Mouse (Mus musculus) stomach, embryonic 14.5 days (tissue): ENCODE measurements around the gene Ascl4. TPM values are rescaled to one million over a fixed set of nuclear protein-coding genes. Genes with fewer than 3 reads are reported as not detected.

Experiments
- ATAC-seq: fragments of 200-750 bp; cut with Nextera tagmentation; 2 replicates; pipeline ENCODE4 v1.8.0; 2017; ENCODE audit warnings: low read depth, moderate TSS enrichment; ENCODE audit not compliant: insufficient number of reproducible peaks, insufficient read depth, low FRiP score
- H3K27ac ChIP-seq: fragments of 300-500 bp; sonication (generic); 2 replicates; pipeline ENCODE4 v1.5.1; 2014; ENCODE audit warnings: mild to moderate bottlenecking, low read length, moderate library complexity, mixed read lengths
- H3K27me3 ChIP-seq: fragments of 300-500 bp; sonication (generic); 2 replicates; pipeline ENCODE4 v1.6.1; 2014; ENCODE audit warnings: low read length, control low read depth, mixed read lengths; ENCODE audit not compliant: control insufficient read depth, insufficient read depth
- H3K36me3 ChIP-seq: fragments of 300-500 bp; sonication (generic); 2 replicates; pipeline ENCODE4 v1.6.1; 2014; ENCODE audit warnings: mild to moderate bottlenecking, control low read depth, low read length, moderate library complexity, mixed read lengths; ENCODE audit not compliant: control insufficient read depth, insufficient read depth
- H3K4me1 ChIP-seq: fragments of 300-500 bp; sonication (generic); 2 replicates; pipeline ENCODE4 v1.6.1; 2014; ENCODE audit warnings: low read length, control low read depth, mixed read lengths; ENCODE audit not compliant: control insufficient read depth, insufficient read depth
- H3K4me2 ChIP-seq: fragments of 300-500 bp; sonication (generic); replicated peaks from 2 replicates; pipeline ENCODE4 v1.6.1; 2014; ENCODE audit warnings: low read depth, low read length, control low read depth
- H3K4me3 ChIP-seq: fragments of 300-500 bp; sonication (generic); 2 replicates; pipeline ENCODE4 v1.5.1; 2014; ENCODE audit warnings: low read depth, low read length, control low read depth
- H3K9ac ChIP-seq: fragments of 300-500 bp; sonication (generic); replicated peaks from 2 replicates; pipeline ENCODE4 v1.6.1; 2014; ENCODE audit warnings: low read depth, mild to moderate bottlenecking, control low read depth, low read length, moderate library complexity, mixed read lengths
- H3K9me3 ChIP-seq: fragments of 300-500 bp; sonication (generic); 2 replicates; pipeline ENCODE4 v1.6.1; 2016; ENCODE audit warnings: low read depth, low read length, control low read depth; ENCODE audit not compliant: control insufficient read depth
- WGBS: fragments of 180-500 bp; shearing (Covaris S2); extraction: QIAGEN DNeasy Blood & Tissue Kit; methylation state at CpG from one replicate; pipeline ENCODE4 v1.1.7; 2014; 5-methylcytosine and 5-hydroxymethylcytosine counted together
- polyA plus RNA-seq: library from polyadenylated mRNA; unstranded; fragments of >200 nt; fragmentation: Nextera tagmentation; extraction: Ambion mirVana; gene quantifications from 2 replicates; pipeline ENCODE4 v1.2.1, GENCODE M21; 2014

Ascl4 gene
- polyA plus RNA-seq: 0.24 and 0.48 TPM in 2 replicates

- no peak for ATAC-seq
- peak within 1 kb of the TSS; percentile 90 for H3K4me2 ChIP-seq
- no peak within 1 kb of the TSS for H3K27ac ChIP-seq
- WGBS: 1% methylated on average over 23 of the region's 23 CpGs
- H3K9ac ChIP-seq: no peak within 1 kb of the TSS; the same call in 1 of the 2 replicates
- H3K27me3 ChIP-seq: 0 out of 2 replicates have a peak, but pooled peaks cover 5% of the 10 kb centered on the region
- H3K4me1 ChIP-seq: 0 out of 2 replicates have a peak, but pooled peaks cover 3% of the 10 kb centered on the region
- H3K36me3 ChIP-seq: no peaks in the 10 kb centered on the region
- H3K4me3 ChIP-seq: peak within 1 kb of the TSS; percentile 42
- H3K9me3 ChIP-seq: no peaks in the 10 kb centered on the region
Measured at GRCm38 (mm10) chr10:85927676-85928445, at the start of gene Ascl4. TSS of gene Ascl4 (plus strand) at chr10:85927681.

- no peak for ATAC-seq
- Histone ChIP-seq H3K9ac (no peak overlapping the region), H3K27ac (no peak overlapping the region), H3K4me1 (no peaks in the 10 kb centered on the region), H3K4me3 (no peak overlapping the region), H3K4me2 (no peak overlapping the region), H3K9me3 (no peaks in the 10 kb centered on the region), H3K27me3 (no peaks in the 10 kb centered on the region), H3K36me3 (peaks cover 65% of the 10 kb centered on the region)
- WGBS: 82% methylated on average over 8 of the region's 8 CpGs
Measured at GRCm38 (mm10) chr10:85879886-85880486, 47.5 kb upstream of the Ascl4 start.

GRCm38 (mm10) chr10:85916498-85917309 is 10.8 kb upstream of the Ascl4 start, which contains the start of gene Prdm4:
TSS of gene Prdm4 (minus strand) at chr10:85917142.
- peak within 1 kb of the TSS; percentile 79 for H3K4me2 ChIP-seq
- H3K9me3 ChIP-seq: no peaks in the 10 kb centered on the region
- peak; percentile 99 for ATAC-seq
- peak within 1 kb of the TSS; percentile 84 for H3K9ac ChIP-seq
- no peaks in the 10 kb centered on the region for H3K27me3 ChIP-seq
- H3K27ac ChIP-seq: peak within 1 kb of the TSS; percentile 82
- H3K36me3 ChIP-seq: peaks cover 17% of the 10 kb centered on the region; the same call in 1 of the 2 replicates
- H3K4me1 ChIP-seq: peaks cover 9% of the 10 kb centered on the region; the same call in 1 of the 2 replicates
- H3K4me3 ChIP-seq: peak within 1 kb of the TSS; percentile 71
- under 1% methylated on average over 87 of the region's 90 CpGs for WGBS

GRCm38 (mm10) chr10:85928499-85929207 is 1.2 kb downstream of the Ascl4 start:
- H3K9ac ChIP-seq: no peak overlapping the region; the same call in 1 of the 2 replicates
- peaks cover 3% of the 10 kb centered on the region; the same call in 1 of the 2 replicates for H3K4me1 ChIP-seq
- 1% methylated on average over 63 of the region's 63 CpGs for WGBS
- H3K36me3 ChIP-seq: no peaks in the 10 kb centered on the region
- 0 out of 2 replicates have a peak, but pooled peaks cover 5% of the 10 kb centered on the region for H3K27me3 ChIP-seq
- peak; percentile 85 for ATAC-seq
- H3K4me2 ChIP-seq: peak overlapping the region; percentile 90
- H3K4me3 ChIP-seq: peak overlapping the region; percentile 42
- H3K9me3 ChIP-seq: no peaks in the 10 kb centered on the region
- no peak overlapping the region for H3K27ac ChIP-seq

- WGBS: 40% methylated on average over 11 of the region's 11 CpGs
- no peak overlapping the region for H3K9ac ChIP-seq
Measured at GRCm38 (mm10) chr10:85929208-85929591, 1.7 kb downstream of the Ascl4 start.

GRCm38 (mm10) chr10:85929962-85930361 is 2.5 kb downstream of the Ascl4 start:
- no peak overlapping the region for H3K27ac ChIP-seq
- H3K4me1 ChIP-seq: peaks cover 3% of the 10 kb centered on the region; the same call in 1 of the 2 replicates
- WGBS: 91% methylated on average over 11 of the region's 11 CpGs
- H3K4me3 ChIP-seq: no peak overlapping the region
- ATAC-seq: no peak
- no peaks in the 10 kb centered on the region for H3K36me3 ChIP-seq
- H3K9me3 ChIP-seq: no peaks in the 10 kb centered on the region
- 0 out of 2 replicates have a peak, but pooled peaks cover 5% of the 10 kb centered on the region for H3K27me3 ChIP-seq
- H3K4me2 ChIP-seq: no peak overlapping the region
- H3K9ac ChIP-seq: no peak overlapping the region

More at GRCm38 (mm10) chr10:85929208-85929591, 1.7 kb downstream of the Ascl4 start:
- no peak overlapping the region for H3K27ac ChIP-seq
- H3K4me2 ChIP-seq: peak overlapping the region; percentile 90; the same call in 1 of the 2 replicates
- H3K4me3 ChIP-seq: peak overlapping the region; percentile 42; the same call in 1 of the 2 replicates
- peaks cover 3% of the 10 kb centered on the region; the same call in 1 of the 2 replicates for H3K4me1 ChIP-seq
- no peaks in the 10 kb centered on the region for H3K9me3 ChIP-seq
- 0 out of 2 replicates have a peak, but pooled peaks cover 5% of the 10 kb centered on the region for H3K27me3 ChIP-seq
- ATAC-seq: no peak
- no peaks in the 10 kb centered on the region for H3K36me3 ChIP-seq

GRCm38 (mm10) chr10:85936280-85936965 is 8.9 kb downstream of the Ascl4 start:
- H3K9me3 ChIP-seq: no peaks in the 10 kb centered on the region
- H3K4me3 ChIP-seq: no peak overlapping the region
- no peak overlapping the region for H3K4me2 ChIP-seq
- no peak for ATAC-seq
- H3K27me3 ChIP-seq: no peaks in the 10 kb centered on the region
- peaks cover 48% of the 10 kb centered on the region for H3K36me3 ChIP-seq
- H3K9ac ChIP-seq: no peak overlapping the region
- WGBS: 92% methylated on average over 6 of the region's 6 CpGs
- H3K4me1 ChIP-seq: no peaks in the 10 kb centered on the region; the same call in 1 of the 2 replicates
- H3K27ac ChIP-seq: no peak overlapping the region
